Mouse (Mus musculus): ENCODE measurements around the gene Sumo1. TPM values are rescaled to one million over a fixed set of nuclear protein-coding genes. Genes with fewer than 3 reads are reported as not detected.

Gene Sumo1
- total RNA-seq, 1 experiment from 2014 or later = 204 TPM

GRCm38 (mm10) chr1:59569301-59569700 lies 101.3 kb downstream of the Sumo1 start:
- ATAC-seq (replicated peaks; ENCODE audit: insufficient number of reproducible peaks, low FRiP score, low TSS enrichment, poor library complexity, severe bottlenecking) = no peak

GRCm38 (mm10) chr1:59568283-59568682 lies 102.4 kb downstream of the Sumo1 start:
- ATAC-seq (replicated peaks; ENCODE audit: insufficient number of reproducible peaks, low FRiP score, low TSS enrichment, poor library complexity, severe bottlenecking) = no peak

GRCm38 (mm10) chr1:59567521-59567920 lies 103.1 kb downstream of the Sumo1 start:
- ATAC-seq (replicated peaks; ENCODE audit: insufficient number of reproducible peaks, low FRiP score, low TSS enrichment, poor library complexity, severe bottlenecking) = no peak

- ATAC-seq (replicated peaks; ENCODE audit: insufficient number of reproducible peaks, low FRiP score, low TSS enrichment, poor library complexity, severe bottlenecking) = no peak
Measured at GRCm38 (mm10) chr1:59566926-59567325, 103.7 kb downstream of the Sumo1 start.

- no peak for ATAC-seq (replicated peaks; ENCODE audit: insufficient number of reproducible peaks, low FRiP score, low TSS enrichment, poor library complexity, severe bottlenecking)
Measured at GRCm38 (mm10) chr1:59566281-59566680, 104.4 kb downstream of the Sumo1 start.

GRCm38 (mm10) chr1:59565804-59566203 lies 104.8 kb downstream of the Sumo1 start:
- no peak for ATAC-seq (replicated peaks; ENCODE audit: insufficient number of reproducible peaks, low FRiP score, low TSS enrichment, poor library complexity, severe bottlenecking)

GRCm38 (mm10) chr1:59563581-59563980 lies 107.1 kb downstream of the Sumo1 start:
- no peak for ATAC-seq (replicated peaks; ENCODE audit: insufficient number of reproducible peaks, low FRiP score, low TSS enrichment, poor library complexity, severe bottlenecking)

GRCm38 (mm10) chr1:59553708-59554107 lies 116.9 kb downstream of the Sumo1 start:
- no peak for ATAC-seq (replicated peaks; ENCODE audit: insufficient number of reproducible peaks, low FRiP score, low TSS enrichment, poor library complexity, severe bottlenecking)

- ATAC-seq (replicated peaks; ENCODE audit: insufficient number of reproducible peaks, low FRiP score, low TSS enrichment, poor library complexity, severe bottlenecking) = no peak
Measured at GRCm38 (mm10) chr1:59550996-59551395, 119.6 kb downstream of the Sumo1 start.

- ATAC-seq (replicated peaks; ENCODE audit: insufficient number of reproducible peaks, low FRiP score, low TSS enrichment, poor library complexity, severe bottlenecking) = no peak
Measured at GRCm38 (mm10) chr1:59550227-59550626, 120.4 kb downstream of the Sumo1 start.

GRCm38 (mm10) chr1:59549036-59549675 lies 121.5 kb downstream of the Sumo1 start:
- ATAC-seq (replicated peaks; ENCODE audit: insufficient number of reproducible peaks, low FRiP score, low TSS enrichment, poor library complexity, severe bottlenecking) = no peak

- ATAC-seq (replicated peaks; ENCODE audit: insufficient number of reproducible peaks, low FRiP score, low TSS enrichment, poor library complexity, severe bottlenecking) = no peak
Measured at GRCm38 (mm10) chr1:59548486-59548885, 122.1 kb downstream of the Sumo1 start.

GRCm38 (mm10) chr1:59543911-59544310 lies 126.7 kb downstream of the Sumo1 start:
- ATAC-seq (replicated peaks; ENCODE audit: insufficient number of reproducible peaks, low FRiP score, low TSS enrichment, poor library complexity, severe bottlenecking) = no peak

GRCm38 (mm10) chr1:59542231-59542630 lies 128.4 kb downstream of the Sumo1 start:
- no peak for ATAC-seq (replicated peaks; ENCODE audit: insufficient number of reproducible peaks, low FRiP score, low TSS enrichment, poor library complexity, severe bottlenecking)

- ATAC-seq (replicated peaks; ENCODE audit: insufficient number of reproducible peaks, low FRiP score, low TSS enrichment, poor library complexity, severe bottlenecking) = no peak
Measured at GRCm38 (mm10) chr1:59541271-59542020, 129.2 kb downstream of the Sumo1 start.

- no peak for ATAC-seq (replicated peaks; ENCODE audit: insufficient number of reproducible peaks, low FRiP score, low TSS enrichment, poor library complexity, severe bottlenecking)
Measured at GRCm38 (mm10) chr1:59540537-59541148, 130.0 kb downstream of the Sumo1 start.

- ATAC-seq (replicated peaks; ENCODE audit: insufficient number of reproducible peaks, low FRiP score, low TSS enrichment, poor library complexity, severe bottlenecking) = no peak
Measured at GRCm38 (mm10) chr1:59538381-59538780, 132.3 kb downstream of the Sumo1 start.

Data from monocyte, adult 5-6 weeks (primary cell).